Mouse (Mus musculus): ENCODE data around the gene Zmynd12. TPM values are rescaled to one million over a fixed set of nuclear protein-coding genes. Genes with fewer than 3 reads are reported as not detected.

The Zmynd12 gene
- polyA plus RNA-seq (2015; fragmentation: Nextera tagmentation; extraction: Ambion mirVana) = 0.09 and 0.13 TPM in 2 replicates

GRCm38 (mm10) chr4:119422294-119422964 lies at the start of gene Zmynd12, which contains the start of gene Ppcs:
TSS of gene Zmynd12 (plus strand) at chr4:119422814.
TSS of gene Ppcs (minus strand) at chr4:119422420.
- Histone ChIP-seq H3K4me2 (peak within 1 kb of the TSS; percentile 92), H3K4me1 (replicated peaks) (peaks cover 68% of the 10 kb centered on the region), H3K9ac (peak within 1 kb of the TSS; percentile 67), H3K4me3 (replicated peaks) (peak within 1 kb of the TSS; percentile 71), H3K36me3 (replicated peaks) (no peaks in the 10 kb centered on the region), H3K27me3 (no peaks in the 10 kb centered on the region), H3K27ac (replicated peaks) (peak within 1 kb of the TSS; percentile 88), H3K9me3 (replicated peaks) (no peaks in the 10 kb centered on the region)
- peak; percentile 92 for ATAC-seq (ENCODE audit: insufficient read depth)
- WGBS (ENCODE audit: insufficient replicate concordance) = under 1% methylated on average over 52 of the region's 52 CpGs

- ATAC-seq (ENCODE audit: insufficient read depth) = no peak
- 48% methylated on average over 7 of the region's 7 CpGs for WGBS (ENCODE audit: insufficient replicate concordance)
- Histone ChIP-seq H3K27me3 (no peaks in the 10 kb centered on the region), H3K9ac (no peak overlapping the region), H3K27ac (replicated peaks) (no peak overlapping the region), H3K36me3 (replicated peaks) (no peaks in the 10 kb centered on the region), H3K4me1 (replicated peaks) (no peaks in the 10 kb centered on the region), H3K4me2 (no peak overlapping the region), H3K9me3 (replicated peaks) (no peaks in the 10 kb centered on the region), H3K4me3 (replicated peaks) (no peak overlapping the region)
Measured at GRCm38 (mm10) chr4:119381471-119382190, 41.0 kb upstream of the Zmynd12 start.

GRCm38 (mm10) chr4:119389184-119389583 lies 33.4 kb upstream of the Zmynd12 start:
- Histone ChIP-seq H3K4me1 (replicated peaks) (no peaks in the 10 kb centered on the region), H3K9me3 (replicated peaks) (no peaks in the 10 kb centered on the region), H3K36me3 (replicated peaks) (no peaks in the 10 kb centered on the region), H3K4me3 (replicated peaks) (no peak overlapping the region), H3K9ac (no peak overlapping the region), H3K4me2 (no peak overlapping the region), H3K27ac (replicated peaks) (no peak overlapping the region), H3K27me3 (no peaks in the 10 kb centered on the region)
- no peak for ATAC-seq (ENCODE audit: insufficient read depth)
- 57% methylated on average over 3 of the region's 3 CpGs for WGBS (ENCODE audit: insufficient replicate concordance)

GRCm38 (mm10) chr4:119390369-119390768 lies 32.2 kb upstream of the Zmynd12 start:
- no peaks in the 10 kb centered on the region for H3K9me3 ChIP-seq (replicated peaks)
- H3K36me3 ChIP-seq (replicated peaks) = no peaks in the 10 kb centered on the region
- H3K27me3 ChIP-seq = no peaks in the 10 kb centered on the region
- H3K4me3 ChIP-seq (replicated peaks) = no peak overlapping the region
- H3K4me2 ChIP-seq = no peak overlapping the region
- H3K4me1 ChIP-seq (replicated peaks) = no peaks in the 10 kb centered on the region
- WGBS (ENCODE audit: insufficient replicate concordance) = 69% methylated on average over 1 of the region's 1 CpGs
- H3K27ac ChIP-seq (replicated peaks) = no peak overlapping the region
- no peak overlapping the region for H3K9ac ChIP-seq
- no peak for ATAC-seq (ENCODE audit: insufficient read depth)

GRCm38 (mm10) chr4:119398751-119399150 lies 23.9 kb upstream of the Zmynd12 start:
- ATAC-seq (ENCODE audit: insufficient read depth) = no peak
- Histone ChIP-seq H3K4me1 (replicated peaks) (no peaks in the 10 kb centered on the region), H3K4me2 (no peak overlapping the region), H3K9ac (no peak overlapping the region), H3K27me3 (no peaks in the 10 kb centered on the region), H3K36me3 (replicated peaks) (no peaks in the 10 kb centered on the region), H3K4me3 (replicated peaks) (no peak overlapping the region), H3K9me3 (replicated peaks) (no peaks in the 10 kb centered on the region), H3K27ac (replicated peaks) (no peak overlapping the region)
- 74% methylated on average over 7 of the region's 7 CpGs for WGBS (ENCODE audit: insufficient replicate concordance)

GRCm38 (mm10) chr4:119400896-119401295 lies 21.7 kb upstream of the Zmynd12 start:
- ATAC-seq (ENCODE audit: insufficient read depth) = no peak
- Histone ChIP-seq H3K4me2 (no peak overlapping the region), H3K4me3 (replicated peaks) (no peak overlapping the region), H3K27me3 (no peaks in the 10 kb centered on the region), H3K27ac (replicated peaks) (no peak overlapping the region), H3K9ac (no peak overlapping the region), H3K36me3 (replicated peaks) (no peaks in the 10 kb centered on the region), H3K4me1 (replicated peaks) (no peaks in the 10 kb centered on the region), H3K9me3 (replicated peaks) (no peaks in the 10 kb centered on the region)
- 42% methylated on average over 7 of the region's 7 CpGs for WGBS (ENCODE audit: insufficient replicate concordance)

- Histone ChIP-seq H3K9me3 (replicated peaks) (no peaks in the 10 kb centered on the region), H3K4me1 (replicated peaks) (no peaks in the 10 kb centered on the region), H3K9ac (no peak overlapping the region), H3K27me3 (no peaks in the 10 kb centered on the region), H3K36me3 (replicated peaks) (no peaks in the 10 kb centered on the region), H3K4me3 (replicated peaks) (no peak overlapping the region), H3K4me2 (no peak overlapping the region), H3K27ac (replicated peaks) (no peak overlapping the region)
- WGBS (ENCODE audit: insufficient replicate concordance) = 70% methylated on average over 2 of the region's 2 CpGs
- no peak for ATAC-seq (ENCODE audit: insufficient read depth)
Measured at GRCm38 (mm10) chr4:119403431-119403830, 19.2 kb upstream of the Zmynd12 start.

- peaks cover 12% of the 10 kb centered on the region for H3K4me1 ChIP-seq (replicated peaks)
- no peaks in the 10 kb centered on the region for H3K36me3 ChIP-seq (replicated peaks)
- no peaks in the 10 kb centered on the region for H3K9me3 ChIP-seq (replicated peaks)
- H3K27me3 ChIP-seq = peaks cover 38% of the 10 kb centered on the region
- ATAC-seq (ENCODE audit: insufficient read depth) = no peak
- H3K4me2 ChIP-seq = no peak overlapping the region
- no peak overlapping the region for H3K4me3 ChIP-seq (replicated peaks)
- 61% methylated on average over 12 of the region's 12 CpGs for WGBS (ENCODE audit: insufficient replicate concordance)
- H3K27ac ChIP-seq (replicated peaks) = no peak overlapping the region
- no peak overlapping the region for H3K9ac ChIP-seq
Measured at GRCm38 (mm10) chr4:119411877-119412650, 10.6 kb upstream of the Zmynd12 start.

GRCm38 (mm10) chr4:119412791-119413190 lies 9.8 kb upstream of the Zmynd12 start:
- ATAC-seq (ENCODE audit: insufficient read depth) = no peak
- no peaks in the 10 kb centered on the region for H3K9me3 ChIP-seq (replicated peaks)
- no peak overlapping the region for H3K4me3 ChIP-seq (replicated peaks)
- no peak overlapping the region for H3K4me2 ChIP-seq
- H3K36me3 ChIP-seq (replicated peaks) = no peaks in the 10 kb centered on the region
- H3K9ac ChIP-seq = no peak overlapping the region
- H3K4me1 ChIP-seq (replicated peaks) = peaks cover 19% of the 10 kb centered on the region
- WGBS (ENCODE audit: insufficient replicate concordance) = 36% methylated on average over 6 of the region's 6 CpGs
- no peak overlapping the region for H3K27ac ChIP-seq (replicated peaks)
- peaks cover 38% of the 10 kb centered on the region for H3K27me3 ChIP-seq

GRCm38 (mm10) chr4:119415072-119415753 lies 7.4 kb upstream of the Zmynd12 start, which contains the start of gene Ccdc30:
TSS of gene Ccdc30 (minus strand) at chr4:119415521.
- Histone ChIP-seq H3K4me3 (replicated peaks) (peak within 1 kb of the TSS; percentile 52), H3K36me3 (replicated peaks) (no peaks in the 10 kb centered on the region), H3K27ac (replicated peaks) (no peak within 1 kb of the TSS), H3K27me3 (peaks cover 38% of the 10 kb centered on the region), H3K9me3 (replicated peaks) (no peaks in the 10 kb centered on the region), H3K4me2 (peak within 1 kb of the TSS; percentile 74), H3K9ac (peak within 1 kb of the TSS; percentile 25; the same call in 1 of the 2 replicates), H3K4me1 (replicated peaks) (peaks cover 29% of the 10 kb centered on the region)
- peak; percentile 88 for ATAC-seq (ENCODE audit: insufficient read depth)
- under 1% methylated on average over 49 of the region's 49 CpGs for WGBS (ENCODE audit: insufficient replicate concordance)

Data from liver, embryonic 15.5 days (tissue).